Mouse (Mus musculus): ENCODE results near the gene Nhlrc4. TPM values are rescaled to one million over a fixed set of nuclear protein-coding genes. Genes with fewer than 3 reads are reported as not detected.

Nhlrc4 gene
- polyA plus RNA-seq, 1 experiment: 0.46 TPM

DNA sequence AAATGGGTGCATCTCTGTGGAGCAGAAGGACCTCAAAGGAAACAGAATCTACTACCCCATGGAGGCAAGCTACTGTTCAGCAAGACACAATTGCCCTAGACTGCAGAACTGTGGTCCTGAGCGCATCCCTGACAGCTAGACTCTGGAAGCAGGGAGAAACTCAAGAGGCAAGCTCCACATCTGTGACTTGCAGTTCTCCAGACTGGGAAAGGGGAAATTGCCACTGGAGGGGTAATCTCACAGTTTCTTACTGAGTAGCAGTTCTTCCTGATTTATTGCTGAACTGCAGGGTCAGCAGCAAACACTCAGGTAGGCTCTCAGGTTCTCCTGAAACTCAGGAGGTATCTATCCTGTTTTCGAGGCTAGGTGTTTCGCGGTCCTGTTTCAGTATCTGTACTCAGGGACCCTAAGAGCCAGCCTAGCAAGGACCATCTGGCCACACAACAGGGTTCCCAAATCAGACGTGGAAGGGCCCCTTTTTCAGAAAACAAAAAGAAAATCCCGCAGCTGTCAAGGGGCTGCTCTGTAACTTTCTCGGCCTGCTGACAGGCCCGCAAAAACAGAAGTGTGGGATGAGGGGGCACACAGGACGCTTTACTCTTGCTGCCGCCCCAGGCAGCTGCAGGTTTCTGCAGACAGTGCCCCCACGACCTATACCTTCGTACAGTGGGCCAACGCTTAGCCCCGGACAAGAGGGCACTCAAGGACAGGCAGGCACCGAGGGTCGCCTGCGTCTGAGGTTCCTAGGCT lies 40.0 kb upstream of the Nhlrc4 start:
- peaks cover under 1% of the 10 kb centered on the region for H3K36me3 ChIP-seq (ENCODE audit: control insufficient read depth, insufficient read depth)
- peak overlapping the region; percentile 86 for H3K4me3 ChIP-seq (ENCODE audit: insufficient read depth, poor library complexity, severe bottlenecking)
- peaks cover 57% of the 10 kb centered on the region for H3K79me2 ChIP-seq (ENCODE audit: control insufficient read depth, insufficient read depth)
- TF ChIP-seq FOSL1 (IDR thresholded peaks at IDR 0.05; ENCODE audit: insufficient read depth, low read length, poor library complexity, severe bottlenecking) (no peak), USF1 (IDR thresholded peaks at IDR 0.05; ENCODE audit: low read depth) (no peak), CTCF (IDR thresholded peaks at IDR 0.05; ENCODE audit: control insufficient read depth, insufficient read depth, insufficient read length) (no peak), MYOG (IDR thresholded peaks at IDR 0.05; ENCODE audit: control insufficient read depth, extremely low read depth, insufficient read length) (no peak), MAX (IDR thresholded peaks at IDR 0.05) (no peak), MYOD1 (IDR thresholded peaks at IDR 0.05; ENCODE audit: control insufficient read depth, insufficient read length, low read depth) (no peak), CEBPB (IDR thresholded peaks at IDR 0.05; ENCODE audit: low read depth) (no peak)
- H3ac ChIP-seq (ENCODE audit: control insufficient read depth, insufficient read length, low read depth): peak overlapping the region; percentile 73
- H3K79me3 ChIP-seq (ENCODE audit: low read depth): peaks cover 53% of the 10 kb centered on the region
- H3K27me3 ChIP-seq (ENCODE audit: control insufficient read depth, insufficient read depth, insufficient read length): no peaks in the 10 kb centered on the region

- H3K79me3 ChIP-seq (ENCODE audit: low read depth): peaks cover 58% of the 10 kb centered on the region
- H3K79me2 ChIP-seq (ENCODE audit: control insufficient read depth, insufficient read depth): peaks cover 64% of the 10 kb centered on the region
- no peaks in the 10 kb centered on the region for H3K36me3 ChIP-seq (ENCODE audit: control insufficient read depth, insufficient read depth)
- TF ChIP-seq MYOG (IDR thresholded peaks at IDR 0.05; ENCODE audit: control insufficient read depth, extremely low read depth, insufficient read length) (no peak), MAX (IDR thresholded peaks at IDR 0.05) (no peak), CTCF (IDR thresholded peaks at IDR 0.05; ENCODE audit: control insufficient read depth, insufficient read depth, insufficient read length) (no peak), MYOD1 (IDR thresholded peaks at IDR 0.05; ENCODE audit: control insufficient read depth, insufficient read length, low read depth) (no peak), FOSL1 (IDR thresholded peaks at IDR 0.05; ENCODE audit: insufficient read depth, low read length, poor library complexity, severe bottlenecking) (no peak), USF1 (IDR thresholded peaks at IDR 0.05; ENCODE audit: low read depth) (no peak), CEBPB (IDR thresholded peaks at IDR 0.05; ENCODE audit: low read depth) (no peak)
- no peak overlapping the region for H3K4me3 ChIP-seq (ENCODE audit: insufficient read depth, poor library complexity, severe bottlenecking)
- no peaks in the 10 kb centered on the region for H3K27me3 ChIP-seq (ENCODE audit: control insufficient read depth, insufficient read depth, insufficient read length)
- H3ac ChIP-seq (ENCODE audit: control insufficient read depth, insufficient read length, low read depth): no peak overlapping the region
Observed at GRCm38 (mm10) chr17:25984066-25984465, 39.3 kb upstream of the Nhlrc4 start.

GRCm38 (mm10) chr17:25982913-25983312 lies 38.2 kb upstream of the Nhlrc4 start:
- no peak for TF ChIP-seq USF1 (IDR thresholded peaks at IDR 0.05; ENCODE audit: low read depth)
- TF ChIP-seq MYOD1 (IDR thresholded peaks at IDR 0.05; ENCODE audit: control insufficient read depth, insufficient read length, low read depth): no peak
- TF ChIP-seq FOSL1 (IDR thresholded peaks at IDR 0.05; ENCODE audit: insufficient read depth, low read length, poor library complexity, severe bottlenecking): no peak
- TF ChIP-seq CTCF (IDR thresholded peaks at IDR 0.05; ENCODE audit: control insufficient read depth, insufficient read depth, insufficient read length): no peak
- no peak for TF ChIP-seq CEBPB (IDR thresholded peaks at IDR 0.05; ENCODE audit: low read depth)
- TF ChIP-seq MYOG (IDR thresholded peaks at IDR 0.05; ENCODE audit: control insufficient read depth, extremely low read depth, insufficient read length): no peak
- no peak for TF ChIP-seq MAX (IDR thresholded peaks at IDR 0.05)

GRCm38 (mm10) chr17:25980854-25981253 lies 36.1 kb upstream of the Nhlrc4 start:
- H3K79me2 ChIP-seq (ENCODE audit: control insufficient read depth, insufficient read depth): peaks cover 95% of the 10 kb centered on the region
- H3K36me3 ChIP-seq (ENCODE audit: control insufficient read depth, insufficient read depth): no peaks in the 10 kb centered on the region
- no peak overlapping the region for H3ac ChIP-seq (ENCODE audit: control insufficient read depth, insufficient read length, low read depth)
- no peak for TF ChIP-seq USF1 (IDR thresholded peaks at IDR 0.05; ENCODE audit: low read depth)
- TF ChIP-seq MAX (IDR thresholded peaks at IDR 0.05): no peak
- TF ChIP-seq MYOD1 (IDR thresholded peaks at IDR 0.05; ENCODE audit: control insufficient read depth, insufficient read length, low read depth): no peak
- TF ChIP-seq MYOG (IDR thresholded peaks at IDR 0.05; ENCODE audit: control insufficient read depth, extremely low read depth, insufficient read length): no peak
- no peak for TF ChIP-seq CTCF (IDR thresholded peaks at IDR 0.05; ENCODE audit: control insufficient read depth, insufficient read depth, insufficient read length)
- no peak for TF ChIP-seq CEBPB (IDR thresholded peaks at IDR 0.05; ENCODE audit: low read depth)
- TF ChIP-seq FOSL1 (IDR thresholded peaks at IDR 0.05; ENCODE audit: insufficient read depth, low read length, poor library complexity, severe bottlenecking): no peak
- peaks cover 80% of the 10 kb centered on the region for H3K79me3 ChIP-seq (ENCODE audit: low read depth)
- no peak overlapping the region for H3K4me3 ChIP-seq (ENCODE audit: insufficient read depth, poor library complexity, severe bottlenecking)
- no peaks in the 10 kb centered on the region for H3K27me3 ChIP-seq (ENCODE audit: control insufficient read depth, insufficient read depth, insufficient read length)

More at GRCm38 (mm10) chr17:25982913-25983312, 38.2 kb upstream of the Nhlrc4 start:
- H3K36me3 ChIP-seq (ENCODE audit: control insufficient read depth, insufficient read depth): no peaks in the 10 kb centered on the region
- H3ac ChIP-seq (ENCODE audit: control insufficient read depth, insufficient read length, low read depth): no peak overlapping the region
- no peaks in the 10 kb centered on the region for H3K27me3 ChIP-seq (ENCODE audit: control insufficient read depth, insufficient read depth, insufficient read length)
- peaks cover 70% of the 10 kb centered on the region for H3K79me3 ChIP-seq (ENCODE audit: low read depth)
- H3K79me2 ChIP-seq (ENCODE audit: control insufficient read depth, insufficient read depth): peaks cover 75% of the 10 kb centered on the region
- H3K4me3 ChIP-seq (ENCODE audit: insufficient read depth, poor library complexity, severe bottlenecking): no peak overlapping the region

DNA sequence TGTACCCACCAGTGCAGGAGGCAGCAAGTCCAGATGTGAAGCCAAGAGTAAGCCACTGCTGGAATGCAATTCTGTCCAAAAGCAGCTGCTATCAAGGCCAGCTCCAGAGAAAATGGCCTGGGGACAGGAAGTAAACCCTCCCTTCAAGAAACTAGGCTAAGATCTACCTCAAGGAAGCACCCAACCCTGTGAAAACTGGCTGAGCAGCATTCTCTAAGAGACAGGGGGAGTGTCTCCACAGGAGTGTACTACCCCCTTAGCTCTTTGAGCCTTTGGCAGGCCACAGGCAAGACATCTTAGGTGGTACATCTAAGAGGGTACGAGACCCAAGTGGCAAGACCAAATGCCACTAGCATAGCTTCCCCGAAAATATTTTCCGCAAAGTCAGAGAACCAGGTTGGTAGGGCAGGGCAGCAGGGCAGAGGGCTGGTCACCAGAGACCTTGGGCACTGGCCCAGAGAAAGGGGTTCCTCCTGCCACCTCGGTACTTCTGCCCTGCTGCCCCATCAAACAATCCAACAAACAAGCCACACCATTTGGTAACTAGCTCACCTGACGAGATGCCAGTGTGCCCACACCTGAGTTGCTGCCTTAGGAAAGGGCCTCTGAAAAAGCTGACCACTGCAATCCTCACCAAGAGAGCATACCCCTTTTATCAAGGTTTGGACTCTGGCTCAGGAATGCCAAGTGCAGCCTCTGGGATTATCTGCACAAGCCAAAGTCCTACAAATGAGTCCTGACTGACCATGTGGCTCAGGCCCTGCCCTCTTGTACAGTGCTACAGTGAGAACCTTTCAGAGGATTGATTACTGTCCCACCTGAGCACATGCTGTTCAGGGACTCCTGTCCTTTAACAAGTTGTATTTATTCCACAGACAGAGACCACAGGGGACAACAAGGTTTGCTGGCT lies 35.3 kb upstream of the Nhlrc4 start:
- no peak overlapping the region for H3ac ChIP-seq (ENCODE audit: control insufficient read depth, insufficient read length, low read depth)
- no peaks in the 10 kb centered on the region for H3K27me3 ChIP-seq (ENCODE audit: control insufficient read depth, insufficient read depth, insufficient read length)
- H3K79me3 ChIP-seq (ENCODE audit: low read depth): peaks cover 79% of the 10 kb centered on the region
- TF ChIP-seq FOSL1 (IDR thresholded peaks at IDR 0.05; ENCODE audit: insufficient read depth, low read length, poor library complexity, severe bottlenecking) (no peak), MYOD1 (IDR thresholded peaks at IDR 0.05; ENCODE audit: control insufficient read depth, insufficient read length, low read depth) (no peak), MAX (IDR thresholded peaks at IDR 0.05) (no peak), MYOG (IDR thresholded peaks at IDR 0.05; ENCODE audit: control insufficient read depth, extremely low read depth, insufficient read length) (no peak), USF1 (IDR thresholded peaks at IDR 0.05; ENCODE audit: low read depth) (no peak), CEBPB (IDR thresholded peaks at IDR 0.05; ENCODE audit: low read depth) (no peak), CTCF (IDR thresholded peaks at IDR 0.05; ENCODE audit: control insufficient read depth, insufficient read depth, insufficient read length) (no peak)
- H3K4me3 ChIP-seq (ENCODE audit: insufficient read depth, poor library complexity, severe bottlenecking): no peak overlapping the region
- peaks cover 99% of the 10 kb centered on the region for H3K79me2 ChIP-seq (ENCODE audit: control insufficient read depth, insufficient read depth)
- H3K36me3 ChIP-seq (ENCODE audit: control insufficient read depth, insufficient read depth): no peaks in the 10 kb centered on the region
